Mouse (Mus musculus) heart, embryonic 10.5 days (tissue): Measurements from ENCODE around the gene Flt1. TPM values are rescaled to one million over a fixed set of nuclear protein-coding genes. Genes with fewer than 3 reads are reported as not detected.

Source experiments
- DNase-seq: peaks from one replicate; pipeline ENCODE4 v3.0.0-alpha.2; 2017; ENCODE audit warnings: low spot score
- H3K27ac ChIP-seq: fragments of 300-500 bp; sonication (generic); 2 replicates; pipeline ENCODE4 v1.5.1; 2016; ENCODE audit warnings: mild to moderate bottlenecking
- H3K27me3 ChIP-seq: fragments of 300-500 bp; sonication (generic); 2 replicates; pipeline ENCODE4 v1.6.1; 2016; ENCODE audit warnings: mild to moderate bottlenecking; ENCODE audit not compliant: poor library complexity, insufficient read depth, severe bottlenecking
- H3K36me3 ChIP-seq: fragments of 300-500 bp; sonication (generic); 2 replicates; pipeline ENCODE4 v1.6.1; 2016; ENCODE audit warnings: mild to moderate bottlenecking, moderate library complexity
- H3K4me1 ChIP-seq: fragments of 300-500 bp; sonication (generic); 2 replicates; pipeline ENCODE4 v1.6.1; 2016; ENCODE audit warnings: mild to moderate bottlenecking
- H3K4me3 ChIP-seq: fragments of 300-500 bp; sonication (generic); 2 replicates; pipeline ENCODE4 v1.5.1; 2016; ENCODE audit warnings: mild to moderate bottlenecking, moderate library complexity
- H3K9me3 ChIP-seq: fragments of 300-500 bp; sonication (generic); 2 replicates; pipeline ENCODE4 v1.6.1; 2016; ENCODE audit warnings: mild to moderate bottlenecking, moderate library complexity
- WGBS: fragments of 180-500 bp; shearing (Covaris S2); methylation state at CpG from one replicate; pipeline ENCODE4 v1.1.7; 2016; 5-methylcytosine and 5-hydroxymethylcytosine counted together
- polyA plus RNA-seq: library from polyadenylated mRNA; unstranded; fragments of >200 nt; fragmentation: Nextera tagmentation; extraction: Ambion mirVana; gene quantifications from 2 replicates; pipeline ENCODE4 v1.2.1, GENCODE M21; 2016

Flt1 gene
- polyA plus RNA-seq, 1 experiment from 2014 or later = 21.6 TPM

DNA sequence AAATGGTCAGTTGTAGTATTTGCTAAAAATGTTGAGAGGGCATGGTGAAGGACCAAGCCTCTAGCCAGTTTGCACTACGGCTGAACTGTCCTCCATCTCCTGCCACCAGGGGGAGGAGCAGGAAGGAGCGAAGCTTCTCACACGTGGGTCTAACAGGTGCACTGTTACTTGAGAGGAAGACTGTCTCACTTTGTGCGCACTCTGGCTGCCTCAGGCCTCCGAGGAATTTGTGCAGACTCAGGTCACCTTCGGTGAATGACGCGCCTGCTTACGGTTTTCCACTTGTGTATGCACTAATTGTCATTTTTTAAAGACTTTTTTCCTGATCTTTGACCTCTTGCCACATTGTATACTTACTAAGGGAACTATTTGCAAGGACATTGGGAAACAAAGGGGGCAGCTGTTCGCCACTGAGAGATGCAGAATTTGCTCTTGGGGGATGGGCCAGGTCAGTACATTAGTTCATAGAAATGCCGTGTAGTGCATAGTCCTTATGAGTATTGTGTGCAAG lies 180.0 kb downstream of the Flt1 start:
- H3K9me3 ChIP-seq = no peaks in the 10 kb centered on the region
- H3K4me3 ChIP-seq = no peak overlapping the region
- WGBS = 76% methylated on average over 11 of the region's 11 CpGs
- no peak for DNase-seq
- H3K4me1 ChIP-seq = 0 out of 2 replicates have a peak, but pooled peaks cover 4% of the 10 kb centered on the region
- no peaks in the 10 kb centered on the region for H3K27me3 ChIP-seq
- no peak overlapping the region for H3K27ac ChIP-seq
- peaks cover 66% of the 10 kb centered on the region for H3K36me3 ChIP-seq

DNA sequence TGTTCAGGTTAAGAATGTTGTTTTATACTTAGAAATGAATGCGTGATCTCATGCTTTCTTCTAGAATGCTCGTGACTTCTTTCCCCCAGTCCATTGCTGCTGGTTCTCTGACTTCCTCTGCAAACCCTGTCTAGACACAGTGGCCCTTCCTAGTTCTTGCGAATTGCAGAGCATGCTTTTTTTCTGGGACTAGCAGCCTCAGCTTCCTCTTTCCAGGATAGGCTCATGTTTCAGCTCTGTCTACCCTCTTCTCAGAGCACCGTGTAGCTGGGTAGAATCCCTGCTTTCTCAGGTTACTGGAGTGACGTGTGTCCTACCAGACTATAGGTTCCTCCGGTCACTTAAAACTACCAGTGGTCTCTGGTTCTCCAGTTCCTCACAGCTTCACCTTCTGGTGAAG lies 183.5 kb downstream of the Flt1 start:
- DNase-seq = no peak
- no peak overlapping the region for H3K4me3 ChIP-seq
- peaks cover 74% of the 10 kb centered on the region for H3K36me3 ChIP-seq
- no peak overlapping the region for H3K27ac ChIP-seq
- no peaks in the 10 kb centered on the region for H3K27me3 ChIP-seq
- no peaks in the 10 kb centered on the region for H3K4me1 ChIP-seq
- H3K9me3 ChIP-seq = no peaks in the 10 kb centered on the region
- 75% methylated on average over 6 of the region's 6 CpGs for WGBS

DNA sequence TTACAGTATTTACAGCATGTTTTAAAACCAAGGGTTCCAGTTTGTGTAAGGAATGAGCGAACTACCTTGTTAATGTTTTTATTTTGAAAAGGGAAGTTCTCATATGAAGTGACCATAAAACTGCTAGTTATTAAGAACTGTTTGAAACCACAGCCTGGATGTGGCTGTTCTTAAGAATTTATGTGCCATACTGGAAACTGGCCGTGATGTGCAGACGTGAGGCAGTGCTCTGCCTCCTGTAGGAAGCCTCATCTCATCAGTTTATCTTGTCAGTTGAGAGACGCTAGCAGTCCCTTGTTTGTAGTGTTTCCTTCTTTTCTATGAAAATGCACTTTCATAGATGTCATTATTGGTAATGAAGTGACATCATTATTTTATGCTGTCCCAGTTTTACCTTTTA lies 186.0 kb downstream of the Flt1 start:
- 88% methylated on average over 4 of the region's 4 CpGs for WGBS
- no peak overlapping the region for H3K27ac ChIP-seq
- DNase-seq = no peak

DNA sequence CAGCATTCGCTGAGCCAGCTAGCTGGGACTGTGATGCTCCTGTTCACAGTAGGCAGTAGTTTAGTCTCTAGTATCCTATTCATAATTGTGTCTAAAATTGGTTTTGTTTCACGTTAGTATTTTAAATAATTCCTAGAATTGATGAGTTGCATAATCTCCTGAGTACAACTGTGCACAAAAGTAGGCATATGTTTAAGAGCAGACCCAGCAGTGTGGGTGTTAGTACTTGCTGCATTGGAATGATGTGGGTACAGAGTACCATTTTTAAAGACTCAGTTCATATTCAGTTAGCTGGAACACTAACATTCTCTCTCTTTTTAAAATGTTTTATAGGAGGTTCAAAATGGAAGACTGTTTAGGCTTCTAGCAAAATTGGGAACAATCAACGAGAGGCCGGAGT lies 186.4 kb downstream of the Flt1 start:
- Histone ChIP-seq H3K4me1 (no peaks in the 10 kb centered on the region), H3K4me3 (no peak overlapping the region), H3K27ac (no peak overlapping the region), H3K27me3 (no peaks in the 10 kb centered on the region), H3K9me3 (no peaks in the 10 kb centered on the region), H3K36me3 (peaks cover 68% of the 10 kb centered on the region)
- no peak for DNase-seq
- WGBS = 95% methylated on average over 4 of the region's 4 CpGs

More for the DNA sequence above, 186.0 kb downstream of the Flt1 start:
- Histone ChIP-seq H3K27me3 (no peaks in the 10 kb centered on the region), H3K36me3 (peaks cover 69% of the 10 kb centered on the region), H3K4me1 (no peaks in the 10 kb centered on the region), H3K4me3 (no peak overlapping the region), H3K9me3 (no peaks in the 10 kb centered on the region)

DNA sequence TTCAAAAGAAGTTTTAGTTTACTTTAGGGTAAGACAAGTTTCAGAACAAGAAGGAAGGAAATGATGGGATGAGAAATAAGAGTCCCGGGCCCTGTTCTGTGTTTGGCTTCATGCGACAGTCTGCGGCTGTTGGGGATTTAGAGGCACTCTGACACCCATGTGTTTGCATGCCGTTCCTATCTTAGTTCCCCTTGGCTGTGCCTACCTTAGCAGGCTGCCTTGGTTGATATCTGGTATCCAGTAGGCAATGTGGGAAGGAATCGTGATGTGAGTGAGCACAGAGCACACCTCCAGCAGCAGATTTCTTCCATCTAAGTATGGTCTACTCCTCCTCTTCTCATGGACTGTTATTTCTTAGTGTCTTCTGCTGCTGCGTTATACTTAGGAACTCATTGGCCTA lies 193.8 kb downstream of the Flt1 start:
- Histone ChIP-seq H3K27ac (no peak overlapping the region), H3K4me1 (no peaks in the 10 kb centered on the region), H3K9me3 (no peaks in the 10 kb centered on the region), H3K27me3 (no peaks in the 10 kb centered on the region), H3K36me3 (peaks cover 42% of the 10 kb centered on the region), H3K4me3 (no peak overlapping the region)
- WGBS = 86% methylated on average over 6 of the region's 6 CpGs
- DNase-seq = no peak

DNA sequence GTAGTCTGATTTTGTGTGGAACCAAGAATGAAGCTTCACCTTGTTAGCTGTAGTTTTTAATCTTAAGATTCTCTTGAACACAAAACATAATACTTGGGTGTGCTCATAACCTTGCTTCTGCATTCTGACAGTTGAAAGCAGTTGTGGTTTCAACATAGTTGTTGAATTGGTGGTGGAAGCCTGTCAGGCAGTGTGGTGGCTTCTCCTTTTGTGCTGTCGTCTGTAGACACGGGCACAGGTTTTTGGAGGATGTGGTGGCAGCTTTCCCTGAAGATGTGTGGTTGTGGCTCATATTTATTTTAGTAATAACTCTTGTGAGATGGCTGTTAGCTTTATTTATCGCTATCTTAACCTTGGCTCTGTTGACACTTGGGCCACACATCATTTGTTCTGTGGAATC lies 198.0 kb downstream of the Flt1 start:
- H3K27ac ChIP-seq = no peak overlapping the region
- H3K4me3 ChIP-seq = no peak overlapping the region
- no peaks in the 10 kb centered on the region for H3K27me3 ChIP-seq
- no peaks in the 10 kb centered on the region for H3K4me1 ChIP-seq
- no peaks in the 10 kb centered on the region for H3K9me3 ChIP-seq
- 88% methylated on average over 3 of the region's 3 CpGs for WGBS
- peaks cover 60% of the 10 kb centered on the region for H3K36me3 ChIP-seq
- no peak for DNase-seq

DNA sequence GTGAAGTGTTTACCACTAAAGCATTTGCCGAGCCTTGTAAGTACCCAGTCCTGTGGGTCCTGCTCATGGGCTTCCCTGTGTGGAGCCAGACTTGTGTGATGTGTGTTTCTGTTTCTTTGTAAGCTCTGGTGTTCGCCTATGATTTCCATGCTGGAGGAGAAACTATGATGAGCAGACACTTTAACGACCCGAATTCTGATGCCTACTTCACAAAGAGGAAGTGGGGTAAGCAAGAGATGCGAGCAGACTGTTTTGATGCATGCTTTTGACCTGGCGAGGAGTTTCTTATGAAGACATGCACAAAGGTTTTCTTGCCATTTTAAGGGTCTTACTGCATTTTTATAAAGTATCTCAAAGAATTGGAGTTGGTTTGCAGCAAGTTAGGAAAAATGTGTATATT lies 198.8 kb downstream of the Flt1 start:
- Histone ChIP-seq H3K27me3 (no peaks in the 10 kb centered on the region), H3K4me3 (no peak overlapping the region), H3K9me3 (no peaks in the 10 kb centered on the region), H3K4me1 (no peaks in the 10 kb centered on the region), H3K36me3 (peaks cover 63% of the 10 kb centered on the region), H3K27ac (no peak overlapping the region)
- DNase-seq = no peak
- 91% methylated on average over 6 of the region's 6 CpGs for WGBS

Other genes starting within 250 kb of the Flt1 start
- gene Pomp, start 134.4 kb upstream of the Flt1 start, polyA plus RNA-seq = 392 and 458 TPM in 2 replicates
- 3.5 and 3.8 TPM in 2 replicates for gene Slc46a3, start 168.8 kb upstream of the Flt1 start, polyA plus RNA-seq
- 52.2 and 82.7 TPM in 2 replicates for gene Mtus2, start 231.3 kb upstream of the Flt1 start, polyA plus RNA-seq